Mouse (Mus musculus) intestine, postnatal 0 days (tissue): ENCODE measurements around the gene Hcrtr1. TPM values are rescaled to one million over a fixed set of nuclear protein-coding genes. Genes with fewer than 3 reads are reported as not detected.
A peak's percentile ranks its signal among the peaks of the same experiment; 100 is the strongest.

Source experiments
- ATAC-seq: fragments of 200-750 bp; cut with Nextera tagmentation; 2 replicates; pipeline ENCODE4 v1.8.0; 2017; ENCODE audit warnings: mild to moderate bottlenecking, moderate TSS enrichment, moderate library complexity
- H3K27ac ChIP-seq: fragments of 300-500 bp; sonication (generic); 2 replicates; pipeline ENCODE4 v1.5.1; 2014; ENCODE audit warnings: mild to moderate bottlenecking, low read depth, low read length, moderate library complexity
- H3K27me3 ChIP-seq: fragments of 300-500 bp; sonication (generic); replicated peaks from 2 replicates; pipeline ENCODE4 v1.6.1; 2014; ENCODE audit warnings: low read length, mixed read lengths; ENCODE audit not compliant: control insufficient read depth, insufficient read depth
- H3K36me3 ChIP-seq: fragments of 300-500 bp; sonication (generic); 2 replicates; pipeline ENCODE4 v1.6.1; 2014; ENCODE audit warnings: mild to moderate bottlenecking, moderate library complexity; ENCODE audit not compliant: control insufficient read depth, insufficient read depth
- H3K4me1 ChIP-seq: fragments of 300-500 bp; sonication (generic); replicated peaks from 2 replicates; pipeline ENCODE4 v1.6.1; 2014; ENCODE audit warnings: antibody characterized with exemption, low read length, mixed read lengths; ENCODE audit not compliant: control insufficient read depth, insufficient read depth
- H3K4me2 ChIP-seq: fragments of 300-500 bp; sonication (generic); replicated peaks from 2 replicates; pipeline ENCODE4 v1.6.1; 2014; ENCODE audit warnings: low read depth, mild to moderate bottlenecking, moderate library complexity
- H3K4me3 ChIP-seq: fragments of 300-500 bp; sonication (generic); 2 replicates; pipeline ENCODE4 v1.5.1; 2014; ENCODE audit warnings: low read depth, low read length
- H3K9ac ChIP-seq: fragments of 300-500 bp; sonication (generic); 2 replicates; pipeline ENCODE4 v1.6.1; 2014; ENCODE audit warnings: mild to moderate bottlenecking, low read depth, low read length
- H3K9me3 ChIP-seq: fragments of 300-500 bp; sonication (generic); 2 replicates; pipeline ENCODE4 v1.6.1; 2016; ENCODE audit warnings: mixed run types; ENCODE audit not compliant: control insufficient read depth
- CTCF ChIP-seq: sonication (generic); IDR thresholded peaks from 2 replicates; pipeline ENCODE4 v1.5.1; 2016; ENCODE audit warnings: low read depth, mild to moderate bottlenecking, control low read depth, antibody characterized with exemption, moderate library complexity
- WGBS: fragments of 180-500 bp; shearing (Covaris S2); extraction: QIAGEN DNeasy Blood & Tissue Kit; methylation state at CpG from one replicate; pipeline ENCODE4 v1.1.7; 2014; 5-methylcytosine and 5-hydroxymethylcytosine counted together
- polyA plus RNA-seq: library from polyadenylated mRNA; unstranded; fragments of >200 nt; fragmentation: Nextera tagmentation; extraction: Ambion mirVana; gene quantifications from 2 replicates; pipeline ENCODE4 v1.2.1, GENCODE M21; 2015

Gene Hcrtr1
- polyA plus RNA-seq, 1 experiment from 2014 or later, result 0.91 TPM

- no peak for ATAC-seq
- Histone ChIP-seq H3K9ac (peak within 1 kb of the TSS; percentile 22; the same call in 1 of the 2 replicates), H3K4me2 (no peak within 1 kb of the TSS)
These were observed 37.0 kb downstream of the Hcrtr1 start, which contains the start of gene Pef1 for GRCm38 (mm10) chr4:130102111-130102651. Gene Pef1 (plus strand): TSS chr4:130102558.

GRCm38 (mm10) chr4:130101183-130101582, 38.0 kb downstream of the Hcrtr1 start:
- peaks cover 9% of the 10 kb centered on the region for H3K4me1 ChIP-seq
- H3K27me3 ChIP-seq, result no peaks in the 10 kb centered on the region
- no peaks in the 10 kb centered on the region; the same call in 1 of the 2 replicates for H3K36me3 ChIP-seq
- H3K9me3 ChIP-seq, result no peaks in the 10 kb centered on the region
- no peak for TF ChIP-seq CTCF
- peak overlapping the region; percentile 35; the same call in 1 of the 2 replicates for H3K27ac ChIP-seq
- whole genome bisulfite sequencing, result 38% methylated on average over 8 of the region's 8 CpGs
- no peak overlapping the region for H3K4me2 ChIP-seq
- no peak overlapping the region for H3K4me3 ChIP-seq
- no peak overlapping the region for H3K9ac ChIP-seq
- no peak for ATAC-seq

More at GRCm38 (mm10) chr4:130102111-130102651, 37.0 kb downstream of the Hcrtr1 start, which contains the start of gene Pef1:
- peaks cover 9% of the 10 kb centered on the region for H3K4me1 ChIP-seq
- no peaks in the 10 kb centered on the region for H3K27me3 ChIP-seq
- no peaks in the 10 kb centered on the region for H3K9me3 ChIP-seq
- H3K36me3 ChIP-seq, result no peaks in the 10 kb centered on the region
- WGBS, result 3% methylated on average over 6 of the region's 6 CpGs
- no peak within 1 kb of the TSS for H3K4me3 ChIP-seq
- TF ChIP-seq CTCF, result no peak
- peak within 1 kb of the TSS; percentile 54 for H3K27ac ChIP-seq

- 80% methylated on average over 3 of the region's 3 CpGs for WGBS
- H3K4me3 ChIP-seq, result no peak overlapping the region
- H3K4me2 ChIP-seq, result no peak overlapping the region
- TF ChIP-seq CTCF, result no peak
- H3K9me3 ChIP-seq, result no peaks in the 10 kb centered on the region
- H3K4me1 ChIP-seq, result no peaks in the 10 kb centered on the region
- H3K27ac ChIP-seq, result no peak overlapping the region
- no peak overlapping the region for H3K9ac ChIP-seq
- peaks cover 8% of the 10 kb centered on the region; the same call in 1 of the 2 replicates for H3K36me3 ChIP-seq
- ATAC-seq, result no peak
- no peaks in the 10 kb centered on the region for H3K27me3 ChIP-seq
These were observed 44.0 kb downstream of the Hcrtr1 start for GRCm38 (mm10) chr4:130095137-130095536.

- no peak overlapping the region for H3K4me2 ChIP-seq
- peak; percentile 100 for TF ChIP-seq CTCF
- H3K4me3 ChIP-seq, result no peak overlapping the region
- no peaks in the 10 kb centered on the region; the same call in 1 of the 2 replicates for H3K27me3 ChIP-seq
- H3K36me3 ChIP-seq, result 0 out of 2 replicates have a peak, but pooled peaks cover 2% of the 10 kb centered on the region
- H3K9ac ChIP-seq, result no peak overlapping the region
- H3K27ac ChIP-seq, result no peak overlapping the region
- 12% methylated on average over 7 of the region's 7 CpGs for WGBS
- no peaks in the 10 kb centered on the region for H3K4me1 ChIP-seq
- no peak for ATAC-seq
- H3K9me3 ChIP-seq, result no peaks in the 10 kb centered on the region
These were observed 51.9 kb downstream of the Hcrtr1 start for GRCm38 (mm10) chr4:130087293-130087692.

- Histone ChIP-seq H3K9me3 (no peaks in the 10 kb centered on the region), H3K4me2 (no peak overlapping the region), H3K27ac (no peak overlapping the region), H3K27me3 (no peaks in the 10 kb centered on the region; the same call in 1 of the 2 replicates), H3K4me3 (no peak overlapping the region), H3K36me3 (no peaks in the 10 kb centered on the region), H3K9ac (no peak overlapping the region), H3K4me1 (no peaks in the 10 kb centered on the region)
- no peak for TF ChIP-seq CTCF
- no peak for ATAC-seq
- 72% methylated on average over 12 of the region's 12 CpGs for WGBS
These were observed 53.8 kb downstream of the Hcrtr1 start for GRCm38 (mm10) chr4:130085246-130085820.

DNA sequence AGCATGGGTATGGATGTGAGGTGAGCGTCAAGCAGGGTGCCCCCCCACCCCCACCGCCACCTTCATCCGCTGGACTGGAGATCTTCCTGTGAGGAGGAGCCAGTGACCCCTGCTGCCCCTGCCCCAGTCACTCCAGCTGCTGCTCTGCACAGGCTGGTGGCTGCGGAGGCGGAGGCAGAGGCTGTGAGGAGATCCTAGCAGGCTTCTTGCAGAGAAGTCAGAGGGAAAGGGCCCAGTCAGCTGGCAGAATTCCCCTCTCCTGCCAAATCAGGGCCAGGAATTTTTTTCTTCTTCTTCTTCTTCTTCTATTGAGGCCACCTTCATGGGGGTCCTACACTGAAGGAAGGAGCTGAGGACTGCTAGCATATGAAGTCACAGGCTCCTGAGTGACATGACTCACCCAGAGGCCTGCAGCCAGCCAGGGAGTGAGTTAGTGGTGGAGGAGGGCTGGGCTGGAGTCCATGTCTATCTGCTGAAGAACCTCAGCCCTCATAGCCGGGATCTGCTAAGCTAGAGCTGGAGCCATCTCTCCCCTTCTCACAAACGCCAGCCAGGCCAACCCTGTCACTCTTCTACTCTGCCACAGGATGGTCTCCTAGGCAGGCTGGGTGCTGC, 54.7 kb downstream of the Hcrtr1 start:
- no peak overlapping the region for H3K4me2 ChIP-seq
- H3K4me1 ChIP-seq, result no peaks in the 10 kb centered on the region
- no peak for ATAC-seq
- no peak for TF ChIP-seq CTCF
- no peak overlapping the region for H3K4me3 ChIP-seq
- 69% methylated on average over 7 of the region's 7 CpGs for WGBS
- no peaks in the 10 kb centered on the region; the same call in 1 of the 2 replicates for H3K27me3 ChIP-seq
- H3K27ac ChIP-seq, result no peak overlapping the region
- H3K9me3 ChIP-seq, result no peaks in the 10 kb centered on the region
- no peaks in the 10 kb centered on the region for H3K36me3 ChIP-seq
- no peak overlapping the region for H3K9ac ChIP-seq
